Mouse (Mus musculus): ENCODE results near the gene Cep55.

GRCm38 (mm10) chr19:38035766-38036165 lies 19.0 kb upstream of the Cep55 start:
- TF ChIP-seq CTCF (IDR thresholded peaks at IDR 0.05; ENCODE audit: borderline replicate concordance, control insufficient read depth, extremely low read depth, insufficient read depth, low read length, poor library complexity) (no peak), POLR2A (IDR thresholded peaks at IDR 0.05; ENCODE audit: control insufficient read depth, extremely low read depth, insufficient read depth, low read length, poor library complexity) (no peak)

Measured in thymus, adult 2 months (tissue).